In genomic region chr7:4741151-4741550, GRCm38 (mm10) we compare ENCODE assay signal across 8 mouse cellular contexts. TPM values are rescaled to one million over a fixed set of nuclear protein-coding genes. Genes with fewer than 3 reads are reported as not detected.
DNase-seq lines count a peak whose midpoint lies in the region; ATAC-seq lines count a peak whose summit lies in the region.

No protein-coding gene starts in this region.

- H3K4me2 ChIP-seq in liver, embryonic 13.5 days: peak overlapping the region; percentile 96

- H3K9ac ChIP-seq in liver, embryonic 13.5 days: peak overlapping the region; percentile 95

- peak; percentile 25 for DNase-seq in thymus, postnatal 14 days
- DNase-seq in thymus, postnatal 25 days: no peak
- DNase-seq in cerebellum, postnatal 10 days: peak; percentile 82 to 84
- DNase-seq in gastrocnemius, postnatal 10 days: peak; percentile 52
- peak; percentile 54 for DNase-seq in induced T-regulatory cell, adult 2 months (ENCODE audit: low read depth)
- peak; percentile 75 for DNase-seq in liver, embryonic 13.5 days
- peak; percentile 41 for DNase-seq in neural tube, embryonic 10.5 days (ENCODE audit: extremely low spot score, low spot score)
- DNase-seq in urinary bladder, postnatal 36 days (ENCODE audit: low spot score in 2 of 2): peak; percentile 46 to 65

- H3K27ac ChIP-seq in liver, embryonic 13.5 days: peak overlapping the region; percentile 99

- no peaks in the 10 kb centered on the region for H3K9me3 ChIP-seq in liver, embryonic 13.5 days (replicated peaks)

- peak; percentile 50 for ATAC-seq in liver, embryonic 13.5 days (ENCODE audit: low read depth)

- no peaks in the 10 kb centered on the region for H3K27me3 ChIP-seq in liver, embryonic 13.5 days

- H3K4me1 ChIP-seq in liver, embryonic 13.5 days (replicated peaks): peaks cover 69% of the 10 kb centered on the region

- 1% methylated on average over 4 of the region's 4 CpGs for WGBS in liver, embryonic 13.5 days (ENCODE audit: insufficient replicate concordance)

- peak overlapping the region; percentile 89 for H3K4me3 ChIP-seq in liver, embryonic 13.5 days (replicated peaks)

- H3K36me3 ChIP-seq in liver, embryonic 13.5 days: peaks cover 38% of the 10 kb centered on the region

RNA-seq across cellular contexts. Expression of gene Kmt5c, which starts 1.2 kb away (rescaled TPM):
- 10 to 100 TPM; 20.6 to 34.1 TPM for total RNA-seq in gastrocnemius, postnatal 10 days (2021)
- polyA plus RNA-seq in liver, embryonic 13.5 days (2015; fragmentation: Nextera tagmentation; extraction: Ambion mirVana): 61.6 and 63.9 TPM in 2 replicates

RNA-seq across cellular contexts. Expression of gene Cox6b2, which starts 11.7 kb away (rescaled TPM):
- 1 to 10 TPM; 4.3 to 5.4 TPM for total RNA-seq in gastrocnemius, postnatal 10 days (2021)
- 98.6 and 105 TPM in 2 replicates for polyA plus RNA-seq in liver, embryonic 13.5 days (2015; fragmentation: Nextera tagmentation; extraction: Ambion mirVana)

RNA-seq across cellular contexts. Expression of gene Tmem150b, which starts 16.1 kb away (rescaled TPM):
- under 1 TPM in 1 of 2 experiments, not detected in 1; 0.27 TPM for total RNA-seq in gastrocnemius, postnatal 10 days (2021)
- polyA plus RNA-seq in liver, embryonic 13.5 days (2015; fragmentation: Nextera tagmentation; extraction: Ambion mirVana): 0.09 and 0.15 TPM in 2 replicates

RNA-seq across cellular contexts. Expression of gene Fam71e2, which starts 30.0 kb away (rescaled TPM):
- not detected for total RNA-seq in gastrocnemius, postnatal 10 days (2021)
- polyA plus RNA-seq in liver, embryonic 13.5 days (2015; fragmentation: Nextera tagmentation; extraction: Ambion mirVana): not detected in 2 replicates

RNA-seq across cellular contexts. Expression of gene Il11, which starts 41.5 kb away (rescaled TPM):
- under 1 TPM; 0.20 to 0.31 TPM for total RNA-seq in gastrocnemius, postnatal 10 days (2021)
- polyA plus RNA-seq in liver, embryonic 13.5 days (2015; fragmentation: Nextera tagmentation; extraction: Ambion mirVana): 0.05 TPM in 1 of 2 replicates, not detected in the other
